Mouse (Mus musculus): Measurements from ENCODE around the gene Prdm13.

Gene Prdm13

DNA sequence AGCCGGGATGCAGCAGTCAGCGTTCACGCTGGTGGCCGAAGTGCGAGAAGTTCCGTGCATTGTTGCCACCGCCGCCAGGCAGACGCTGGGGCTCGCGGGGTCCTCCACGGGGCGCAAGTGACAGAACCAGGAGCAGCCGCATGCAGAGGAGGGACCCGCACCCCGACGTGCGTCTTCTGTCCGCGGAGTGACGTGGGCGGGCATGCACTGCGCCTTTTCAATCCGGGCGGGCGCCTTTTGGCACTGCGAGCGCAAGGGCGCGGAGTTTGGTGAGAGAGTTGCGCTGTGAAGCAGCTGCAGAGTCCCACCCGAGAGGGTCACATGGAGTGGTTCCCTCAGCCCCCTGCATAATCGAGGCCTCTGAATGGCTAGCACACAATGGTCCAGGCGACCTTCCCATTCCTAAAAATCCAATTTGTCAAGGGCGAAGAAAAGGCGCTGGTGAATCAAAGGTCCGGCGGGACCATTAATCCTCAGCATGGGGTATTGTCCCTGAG, at the start of gene Prdm13:
TSS of gene Prdm13 (minus strand) at position 369 of the 497 bp plus-strand sequence.
- DNase-seq (ENCODE audit: low read depth, low spot score): no peak

DNA sequence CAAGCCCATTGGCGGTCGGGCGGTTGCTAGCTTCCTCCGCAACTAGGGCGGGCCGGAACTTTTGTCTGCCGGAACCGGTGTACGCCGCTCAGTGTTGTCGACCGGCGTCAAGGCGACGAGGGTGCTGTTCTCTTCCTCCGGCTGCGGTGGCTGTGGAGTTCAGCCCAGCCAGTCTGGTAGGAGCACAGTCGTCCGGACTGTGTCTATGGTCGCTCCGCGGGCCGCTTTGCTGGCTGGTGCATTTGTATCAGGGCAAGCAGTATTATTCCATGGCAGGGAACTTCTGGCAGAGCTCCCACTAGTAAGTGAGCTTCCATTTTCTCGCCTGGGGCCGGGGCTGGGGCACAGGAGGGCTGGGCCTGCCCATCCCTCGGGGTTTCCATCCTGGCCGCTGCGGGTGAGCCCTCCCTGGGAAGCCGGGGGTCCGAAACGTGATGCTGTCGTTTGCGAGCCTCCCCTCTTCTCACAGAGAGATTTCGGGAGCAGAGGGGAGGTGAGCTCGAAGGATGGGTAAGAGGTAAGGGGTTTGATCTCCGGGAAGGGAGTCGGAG, 41.9 kb upstream of the Prdm13 start, which contains the start of gene Ccnc:
TSS of gene Ccnc (plus strand) at position 87 of the 551 bp plus-strand sequence.
- peak; percentile 89 for DNase-seq (ENCODE audit: low read depth, low spot score)

DNA sequence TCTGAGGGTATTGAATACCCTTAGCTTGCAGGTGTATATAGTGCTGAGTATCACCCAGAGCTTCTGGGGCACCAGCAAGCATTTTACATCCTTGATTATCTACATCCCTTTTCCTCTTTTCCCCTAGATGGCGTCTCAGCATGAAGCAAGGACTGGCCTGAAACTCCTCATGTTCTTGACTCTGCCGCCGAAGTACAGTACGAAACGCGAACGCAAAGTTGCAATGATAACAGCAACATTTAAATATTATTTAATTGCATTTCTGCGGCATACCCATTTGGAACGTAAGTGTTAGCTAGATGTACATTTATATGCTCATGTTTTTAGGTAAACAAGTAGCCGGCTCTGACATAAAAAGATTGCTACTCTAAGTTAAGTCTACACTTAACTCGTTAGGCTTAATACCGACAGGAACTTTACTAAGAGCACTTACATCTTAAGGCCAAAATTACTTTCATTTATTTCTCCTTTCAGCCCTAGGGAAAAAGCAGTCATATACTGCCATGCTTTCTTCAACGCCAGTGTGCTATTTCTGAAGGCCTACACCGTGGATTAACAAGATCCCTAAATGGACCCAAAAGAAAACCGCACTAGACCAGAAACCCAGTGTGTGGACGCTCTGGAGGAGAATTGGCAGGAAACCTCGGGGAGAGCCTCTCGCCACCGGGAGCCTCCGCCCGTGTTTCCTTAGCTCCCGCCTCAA, 41.3 kb upstream of the Prdm13 start:
- DNase-seq (ENCODE audit: low read depth, low spot score): peak; percentile 65

DNA sequence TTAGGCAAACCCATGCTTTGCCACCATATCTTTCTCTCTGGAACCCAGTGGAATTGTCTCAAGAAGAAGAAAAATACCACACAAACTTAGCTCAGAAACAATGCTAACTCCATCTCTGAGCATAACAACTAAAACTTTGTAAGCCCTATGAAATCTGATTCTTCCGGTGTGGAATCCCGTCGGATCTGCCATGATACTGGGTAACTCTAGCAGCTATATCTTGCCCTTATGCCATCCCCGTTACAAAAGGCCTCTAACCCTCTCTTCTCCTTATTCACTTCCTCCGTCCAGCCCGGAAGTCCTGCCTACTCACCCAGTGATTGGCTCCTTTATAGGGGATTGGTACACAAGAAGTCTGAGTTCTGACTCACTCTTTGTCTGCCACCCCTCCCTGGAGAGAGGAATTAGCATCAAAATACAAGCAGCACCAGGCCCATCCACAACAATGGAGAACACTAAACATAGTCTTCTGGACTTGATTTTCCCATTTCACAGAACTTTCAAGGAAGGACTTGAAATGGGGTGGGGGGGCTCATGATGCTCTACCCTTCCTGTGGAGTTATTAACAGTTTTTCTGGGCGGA, 37.1 kb upstream of the Prdm13 start:
- no peak for DNase-seq (ENCODE audit: low read depth, low spot score)

DNA sequence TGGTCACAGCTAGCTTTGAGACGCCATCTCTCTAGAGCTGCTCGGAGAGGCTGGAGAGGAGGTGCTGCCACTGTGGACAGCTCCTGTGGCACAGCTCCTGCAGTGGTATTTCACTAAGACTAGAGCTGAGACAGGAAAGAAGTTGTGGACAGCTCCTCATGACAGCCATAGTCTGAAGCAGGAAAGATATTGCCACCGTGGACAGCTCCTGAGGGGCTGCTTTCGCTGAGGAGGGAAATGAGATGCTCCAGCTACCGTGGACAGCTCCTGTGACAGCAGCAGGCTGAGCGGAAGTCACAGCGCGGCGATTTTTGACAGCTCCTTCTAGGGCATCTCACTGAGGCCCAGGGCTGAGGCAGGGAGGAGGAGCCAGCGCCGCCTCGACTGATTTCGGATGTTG, 26.4 kb upstream of the Prdm13 start:
- peak; percentile 91 for DNase-seq (ENCODE audit: low read depth, low spot score)

DNA sequence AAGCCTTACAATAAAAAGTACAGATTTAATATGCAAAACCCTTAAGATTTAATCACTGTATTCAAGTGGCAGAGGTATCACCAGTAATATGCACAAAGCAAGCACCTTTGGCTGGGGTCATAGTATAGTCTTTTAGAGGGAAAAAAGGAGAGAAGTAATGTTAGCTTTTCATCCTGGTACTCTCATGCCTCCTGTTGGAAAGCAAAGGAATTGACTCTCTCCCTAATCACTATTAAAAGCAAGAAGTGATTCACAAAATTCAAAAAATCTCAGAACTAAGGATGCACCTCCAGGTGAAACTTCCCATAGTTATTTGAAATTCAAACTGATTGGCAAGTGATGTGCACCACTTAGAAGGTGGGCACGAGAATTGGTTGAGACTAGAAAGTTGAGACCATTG, 19.3 kb upstream of the Prdm13 start:
- DNase-seq (ENCODE audit: low read depth, low spot score): no peak

DNA sequence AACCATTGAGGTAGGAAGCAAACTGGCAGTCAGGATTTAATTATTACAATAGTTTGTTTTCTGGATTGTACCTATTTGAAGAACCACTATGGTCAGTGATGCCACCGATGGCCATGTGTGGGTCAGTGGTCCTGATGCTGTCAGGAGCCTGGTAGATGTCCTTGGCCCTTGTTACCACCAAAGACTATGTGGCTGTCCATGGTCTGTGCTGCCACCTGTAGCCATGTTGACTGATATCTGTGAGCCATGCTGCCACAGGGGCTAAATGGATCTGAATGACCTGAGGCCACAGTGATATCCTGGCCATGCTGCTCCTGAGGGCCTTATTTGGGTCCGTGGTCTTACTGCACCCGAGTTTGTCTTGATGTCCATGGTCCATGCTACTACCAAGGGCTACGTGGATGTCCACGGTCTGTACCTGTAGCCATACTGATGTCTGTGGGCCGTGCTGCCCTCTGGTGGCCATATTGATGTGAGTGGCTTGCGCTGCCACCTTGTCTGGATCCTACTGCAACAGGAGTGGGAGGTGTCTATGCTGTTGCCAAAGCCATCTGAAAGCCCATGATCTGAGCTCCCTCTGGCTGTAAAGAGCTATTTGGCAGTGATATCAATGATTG, 10.0 kb upstream of the Prdm13 start:
- no peak for DNase-seq (ENCODE audit: low read depth, low spot score)

DNA sequence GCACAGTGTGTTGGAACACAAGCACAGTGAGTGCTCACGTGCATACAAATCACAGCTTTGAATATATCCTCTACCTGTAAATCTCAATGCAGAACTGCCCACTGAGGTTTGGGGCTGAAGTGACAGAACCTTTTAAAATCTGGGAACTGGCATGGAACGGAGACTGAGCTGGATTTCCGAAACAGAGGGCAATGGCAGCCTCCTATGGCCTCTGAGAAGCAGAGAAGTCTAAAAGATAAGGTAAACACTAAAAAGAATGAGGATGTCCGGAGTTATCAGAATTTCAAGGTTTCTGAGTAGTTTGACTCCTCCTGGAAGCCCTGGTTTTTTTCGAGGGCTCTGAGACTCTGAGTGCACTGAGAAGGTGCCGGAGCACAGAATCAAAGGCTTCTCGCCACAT, 4.5 kb upstream of the Prdm13 start:
- no peak for DNase-seq (ENCODE audit: low read depth, low spot score)

DNA sequence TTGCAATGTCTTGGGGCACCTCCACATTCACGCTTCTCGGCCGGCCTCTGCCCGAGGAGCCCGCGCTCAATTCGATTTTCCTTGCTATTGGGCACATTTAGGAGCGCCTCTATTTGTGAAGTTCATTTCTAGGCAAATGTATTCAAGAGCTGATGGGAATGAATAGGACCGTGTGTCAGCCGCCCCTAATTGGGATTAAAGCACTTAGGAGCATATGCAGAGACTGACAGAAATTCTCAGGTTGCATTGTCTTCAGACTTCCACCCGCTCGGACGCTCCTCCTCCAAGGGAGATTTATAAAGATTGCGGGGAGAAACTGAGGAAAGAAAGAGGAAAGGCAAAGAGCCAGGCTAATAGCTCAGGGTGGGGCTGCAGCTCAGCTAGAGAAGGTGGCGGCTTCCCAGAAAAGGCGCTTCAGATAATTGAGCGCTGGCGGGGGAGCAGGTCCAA, 3.8 kb upstream of the Prdm13 start:
- no peak for DNase-seq (ENCODE audit: low read depth, low spot score)

DNA sequence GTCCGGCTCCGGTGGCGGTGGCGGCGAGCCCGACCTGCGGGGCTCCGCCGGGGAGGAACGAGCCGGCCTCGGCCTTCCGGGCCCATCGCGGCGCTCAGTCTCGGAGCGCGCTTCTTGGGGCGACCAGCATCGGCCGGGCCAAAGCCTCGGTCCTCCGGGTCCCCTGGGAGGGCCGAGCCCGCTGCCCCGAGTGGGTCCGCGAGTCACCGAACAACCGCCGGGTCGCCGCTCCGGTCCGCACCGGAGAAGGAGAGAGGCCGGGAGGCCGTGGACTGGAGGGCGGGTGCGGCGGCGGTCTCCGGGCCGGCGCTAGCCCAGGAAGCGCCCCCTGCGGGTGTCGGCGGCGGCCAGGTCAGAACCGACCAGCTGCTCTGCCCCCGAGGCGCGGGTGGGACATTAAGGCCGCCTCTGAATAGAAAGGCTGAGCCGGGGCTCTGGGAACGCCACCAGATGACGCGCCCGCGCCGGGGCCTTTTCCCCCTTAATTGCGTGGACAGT, 3.0 kb upstream of the Prdm13 start:
- no peak for DNase-seq (ENCODE audit: low read depth, low spot score)

DNA sequence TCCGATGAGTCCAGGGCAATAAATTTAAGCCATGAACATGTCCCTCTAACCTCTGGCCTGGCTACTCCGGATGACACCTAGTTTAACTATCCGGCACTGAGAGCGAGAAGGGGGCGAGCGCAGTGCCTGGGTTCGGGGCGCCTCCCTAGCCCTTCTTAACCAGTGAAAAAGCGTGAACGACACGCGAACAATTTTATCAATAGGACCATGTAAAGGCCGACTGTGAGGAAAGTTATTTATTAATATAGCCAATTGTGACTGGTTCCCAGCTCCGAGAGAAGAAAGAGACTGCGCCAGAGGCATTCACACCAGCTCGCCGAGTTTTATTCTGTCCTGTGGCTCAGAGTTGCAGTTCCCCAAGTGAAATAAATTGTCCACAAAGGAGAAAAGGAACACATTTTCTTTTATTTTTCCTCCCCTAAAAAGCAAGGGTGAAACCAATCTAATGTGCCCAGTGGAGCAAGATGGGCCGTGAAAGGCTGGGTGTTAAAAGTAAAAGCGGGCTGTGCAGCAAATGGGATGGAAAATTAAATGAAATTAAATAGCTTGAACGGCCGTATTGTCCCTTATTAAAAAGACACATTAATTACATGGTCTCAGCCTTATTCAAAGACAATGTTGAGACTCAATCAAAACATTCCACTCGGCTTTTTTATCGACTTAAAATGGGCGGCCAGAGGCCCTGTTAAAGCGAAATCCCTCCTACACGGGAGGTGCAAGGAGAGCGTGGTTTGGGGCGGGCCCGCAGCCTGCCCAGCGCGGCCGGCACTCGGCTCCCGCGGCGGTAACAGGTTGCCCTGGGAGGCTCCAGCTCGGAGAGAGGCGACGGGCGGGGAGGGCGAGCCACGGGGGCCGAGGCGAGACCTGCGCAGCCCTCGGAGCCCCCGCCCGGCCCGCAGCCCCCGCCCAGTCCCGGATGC, 2.3 kb upstream of the Prdm13 start:
- no peak for DNase-seq (ENCODE audit: low read depth, low spot score)

DNA sequence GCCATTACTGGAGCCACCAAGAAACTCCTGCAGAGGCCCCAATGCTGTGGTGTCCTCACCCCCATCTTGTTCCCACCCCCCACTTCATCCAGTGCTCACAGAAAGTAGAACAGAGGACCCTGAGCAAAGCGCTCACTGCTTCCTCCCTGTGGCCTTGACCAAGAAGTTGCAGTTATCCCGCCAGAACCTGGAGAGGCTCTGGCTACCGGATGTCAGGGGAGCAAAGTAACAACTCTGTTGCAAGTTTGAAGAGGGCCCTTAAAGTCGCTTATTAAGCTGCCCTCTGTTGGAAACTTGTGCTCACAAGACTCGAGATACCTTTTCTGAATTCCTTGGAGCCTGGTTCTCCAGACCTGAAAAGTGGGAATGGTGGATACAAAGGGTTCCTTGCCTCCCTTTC, 1.2 kb upstream of the Prdm13 start:
- no peak for DNase-seq (ENCODE audit: low read depth, low spot score)

DNA sequence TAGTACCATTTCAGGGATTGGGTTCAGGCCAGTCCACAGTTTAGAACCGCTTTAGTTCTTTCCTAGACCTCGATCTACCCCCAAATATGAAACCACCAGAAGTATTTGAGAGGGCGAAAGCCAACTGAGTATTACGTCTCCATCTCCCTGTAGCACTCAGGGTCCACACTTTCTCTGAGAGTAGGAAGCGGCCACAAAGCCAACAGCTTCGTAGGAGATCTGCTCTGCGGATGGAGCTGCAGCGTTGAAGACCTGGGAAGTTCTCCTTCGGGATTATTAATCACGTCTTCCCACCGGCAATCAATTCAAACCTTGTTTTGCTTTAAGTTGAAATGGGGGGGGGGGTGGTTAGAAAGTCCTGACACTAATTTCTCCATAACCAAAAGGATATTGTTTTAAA, 653 bp upstream of the Prdm13 start:
- DNase-seq (ENCODE audit: low read depth, low spot score): no peak

DNA sequence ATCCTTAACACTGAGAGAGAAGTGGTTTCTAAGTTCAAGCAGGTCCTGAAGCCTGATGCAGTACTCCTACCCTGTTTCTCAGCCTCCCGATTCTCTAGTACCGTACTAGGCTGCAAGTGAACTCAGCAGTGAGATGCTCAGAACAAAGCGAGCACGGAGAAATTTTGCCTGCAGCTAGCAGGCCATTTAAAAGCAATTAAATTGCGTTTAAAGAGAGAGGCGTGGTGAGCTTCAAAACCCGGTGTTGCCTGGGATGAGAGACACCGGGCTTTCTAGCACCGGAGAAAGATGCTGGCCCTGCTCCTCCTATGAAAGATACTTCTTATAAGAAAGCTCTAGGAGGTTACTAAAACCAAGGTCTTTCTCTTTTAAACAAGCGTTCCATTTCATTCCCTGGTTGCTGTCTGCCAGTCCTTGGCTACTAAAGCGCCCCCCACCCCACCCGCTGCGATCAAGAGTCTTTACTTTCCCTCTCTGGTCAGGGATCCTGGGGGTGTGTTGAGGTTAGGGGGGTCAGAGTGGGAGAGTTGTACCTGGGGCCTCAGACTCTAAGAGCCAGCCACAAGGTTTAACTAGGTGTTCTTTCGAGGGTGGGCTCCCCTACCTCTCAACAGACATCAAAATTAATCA, 1.3 kb downstream of the Prdm13 start:
- no peak for DNase-seq (ENCODE audit: low read depth, low spot score)

DNA sequence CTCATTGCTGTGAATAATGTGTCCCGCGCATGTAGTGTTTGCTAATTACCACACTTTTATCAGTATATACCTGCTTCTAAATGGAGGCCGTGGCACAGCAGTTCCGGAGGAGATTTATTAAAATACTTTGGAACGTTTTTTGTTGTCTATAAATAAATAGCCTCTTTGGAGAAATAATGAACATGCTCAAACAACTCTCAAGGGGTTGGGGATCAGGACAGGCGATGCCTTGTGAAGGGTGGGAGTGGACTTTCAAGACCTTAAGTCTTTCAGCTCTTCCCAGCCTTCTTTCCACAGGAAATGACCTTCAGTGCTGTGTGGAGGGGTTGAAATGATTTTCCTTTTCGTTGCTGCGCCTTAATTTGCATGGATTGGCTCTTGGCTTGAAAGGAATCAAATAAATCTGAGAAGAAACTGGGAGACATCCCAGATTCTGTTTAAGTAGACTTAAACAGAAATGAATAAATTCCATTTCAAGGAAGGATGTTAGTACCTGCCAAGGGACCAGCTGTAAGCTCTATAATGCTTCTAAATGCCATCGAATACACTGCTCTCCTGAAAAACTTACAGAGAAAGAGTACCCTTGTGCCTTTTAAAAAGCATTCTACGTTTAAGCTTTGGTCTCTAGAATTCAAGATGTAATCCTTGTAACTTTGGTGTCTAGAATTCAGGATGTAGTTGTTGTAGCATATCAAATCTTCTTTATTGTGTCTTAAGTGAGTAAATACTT, 3.2 kb downstream of the Prdm13 start:
- DNase-seq (ENCODE audit: low read depth, low spot score): no peak

DNA sequence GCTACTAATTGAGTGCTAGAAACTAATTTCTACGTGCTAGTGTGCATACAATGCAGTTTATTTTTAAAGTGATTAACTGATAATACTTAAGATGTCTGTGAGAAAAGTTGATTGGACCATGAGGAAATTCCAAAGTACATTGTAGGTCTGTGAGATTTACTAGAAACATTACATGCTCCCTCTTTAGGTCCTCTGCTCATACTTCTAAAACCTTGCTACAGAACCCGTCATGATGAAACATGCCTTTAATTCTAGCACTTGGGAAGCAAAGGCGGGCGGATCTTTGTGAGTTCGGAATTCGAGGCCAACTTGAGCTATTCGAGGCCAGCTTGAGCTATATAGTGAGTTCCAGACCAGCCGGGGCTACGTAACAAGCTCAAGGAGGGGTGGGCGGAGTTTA, 4.8 kb downstream of the Prdm13 start:
- no peak for DNase-seq (ENCODE audit: low read depth, low spot score)

DNA sequence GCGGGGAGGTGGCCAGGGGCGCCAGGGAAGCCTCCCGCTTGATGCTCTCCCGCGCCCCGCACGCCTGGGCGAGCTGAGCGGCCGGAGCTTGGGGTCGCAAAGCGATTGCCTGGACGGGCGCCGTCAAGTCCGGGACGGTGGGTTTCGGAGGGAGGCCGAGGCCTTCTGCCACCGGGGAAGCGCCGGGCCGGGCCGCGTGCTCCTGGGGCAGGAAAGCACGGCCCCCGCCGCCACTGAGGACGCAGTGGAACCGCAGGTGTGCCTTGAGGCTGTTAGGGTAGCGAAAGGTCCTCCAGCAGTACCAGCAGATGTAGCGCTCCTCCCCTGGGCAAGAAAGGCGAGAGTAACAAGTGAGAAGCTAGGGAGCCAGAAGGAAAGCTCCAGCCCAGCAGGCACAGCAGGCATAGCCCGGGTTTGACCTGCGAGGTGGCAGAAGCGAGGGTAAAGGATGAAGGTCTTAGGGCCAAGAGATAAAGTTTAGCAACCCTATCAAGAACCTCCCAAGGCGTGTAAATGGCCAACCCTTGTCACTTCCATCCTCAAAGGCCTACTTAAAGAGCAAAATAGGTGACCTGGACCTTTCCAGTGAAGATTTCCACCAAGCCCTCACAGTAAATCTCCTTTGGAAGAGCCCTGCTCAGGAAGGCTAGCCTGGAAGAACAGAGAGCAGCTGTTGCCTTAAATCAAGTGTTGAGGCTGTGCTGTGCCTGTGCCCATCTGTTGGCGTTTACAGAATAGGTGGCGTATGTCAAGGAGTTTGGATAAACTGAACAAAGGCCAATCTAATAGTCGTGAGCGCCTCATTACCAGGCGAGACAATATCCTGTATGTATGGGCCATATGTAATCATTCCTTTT, 5.9 kb downstream of the Prdm13 start:
- DNase-seq (ENCODE audit: low read depth, low spot score): no peak

DNA sequence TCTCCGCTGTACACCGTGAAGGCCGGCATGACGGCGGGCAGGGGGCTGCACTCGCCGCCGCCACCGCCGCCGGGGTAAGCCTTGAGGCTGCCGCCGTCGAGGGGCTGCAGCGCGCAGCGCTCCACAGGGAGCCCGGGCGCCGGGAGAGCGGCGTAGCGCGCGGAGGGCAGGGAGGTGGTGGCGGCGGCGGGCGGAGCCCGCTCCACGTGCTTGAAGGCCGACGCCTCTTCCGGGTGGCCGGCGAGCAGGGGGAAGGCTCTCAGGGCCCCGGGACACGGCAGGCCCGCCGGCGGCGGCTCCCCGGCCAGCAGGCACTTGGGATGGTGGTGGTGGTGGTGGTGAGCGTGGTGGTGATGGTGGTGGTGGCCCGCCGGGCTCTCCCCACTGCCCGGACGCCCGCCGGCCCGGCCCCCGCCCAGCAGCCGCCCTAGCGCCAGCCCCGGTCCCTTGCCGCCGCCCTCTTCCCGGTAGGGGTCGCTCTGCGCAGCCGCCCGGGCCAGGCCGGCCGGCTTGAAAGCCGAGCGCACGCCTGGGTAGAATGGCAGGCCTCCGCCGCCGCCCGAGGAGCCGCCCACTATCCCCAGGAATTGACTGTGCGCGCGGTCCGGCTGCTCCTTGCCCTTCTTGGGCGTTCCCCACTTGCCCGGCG, 6.7 kb downstream of the Prdm13 start:
- no peak for DNase-seq (ENCODE audit: low read depth, low spot score)
